Mouse (Mus musculus) C2C12 (cell line): ENCODE results near the gene Sgsh. TPM values are rescaled to one million over a fixed set of nuclear protein-coding genes. Genes with fewer than 3 reads are reported as not detected.
A peak's percentile ranks its signal among the peaks of the same experiment; 100 is the strongest.

ENCODE experiments used
- H3K27me3 ChIP-seq: one replicate; pipeline ENCODE4 v1.6.1; 2011; ENCODE audit not compliant: control insufficient read depth, insufficient read depth, insufficient read length
- H3K36me3 ChIP-seq: one replicate; pipeline ENCODE4 v1.6.1; 2011; ENCODE audit not compliant: control insufficient read depth, insufficient read depth
- H3K4me3 ChIP-seq: one replicate; pipeline ENCODE4 v1.5.1; 2011; ENCODE audit warnings: mild to moderate bottlenecking, control low read depth; ENCODE audit not compliant: poor library complexity, insufficient read depth, severe bottlenecking
- H3K79me2 ChIP-seq: one replicate; pipeline ENCODE4 v1.6.1; 2011; ENCODE audit not compliant: control insufficient read depth, insufficient read depth
- H3K79me3 ChIP-seq: one replicate; pipeline ENCODE4 v1.6.1; 2011; ENCODE audit warnings: low read depth, control low read depth
- H3ac ChIP-seq: one replicate; pipeline ENCODE3; 2011; ENCODE audit warnings: low read depth; ENCODE audit not compliant: control insufficient read depth, insufficient read length
- CEBPB ChIP-seq: IDR thresholded peaks from one replicate; pipeline ENCODE4 v1.6.1; 2011; ENCODE audit warnings: low read depth, mild to moderate bottlenecking, control low read depth, moderate library complexity
- CTCF ChIP-seq: IDR thresholded peaks from one replicate; pipeline ENCODE4 v1.5.1; 2011; ENCODE audit not compliant: control insufficient read depth, insufficient read depth, insufficient read length
- FOSL1 ChIP-seq: IDR thresholded peaks from one replicate; pipeline ENCODE4 v1.8.0; 2011; ENCODE audit warnings: mild to moderate bottlenecking, low read length; ENCODE audit not compliant: poor library complexity, insufficient read depth, severe bottlenecking
- MAX ChIP-seq: IDR thresholded peaks from one replicate; pipeline ENCODE4 v1.6.1; 2011; ENCODE audit warnings: mild to moderate bottlenecking, control low read depth
- MYOD1 ChIP-seq: IDR thresholded peaks from one replicate; pipeline ENCODE4 v1.6.1; 2011; ENCODE audit warnings: low read depth; ENCODE audit not compliant: control insufficient read depth, insufficient read length
- MYOG ChIP-seq: IDR thresholded peaks from one replicate; pipeline ENCODE4 v1.6.1; 2011; ENCODE audit not compliant: control insufficient read depth, insufficient read length; ENCODE audit errors: extremely low read depth
- USF1 ChIP-seq: IDR thresholded peaks from one replicate; pipeline ENCODE4 v1.6.1; 2011; ENCODE audit warnings: low read depth, mild to moderate bottlenecking, control low read depth, moderate library complexity
- polyA plus RNA-seq: library from polyadenylated mRNA; unstranded; fragments of >200 nt; fragmentation: generic; extraction: Trizol; gene quantifications from one replicate; pipeline ENCODE4 v1.2.1, GENCODE M21; 2012; ENCODE audit warnings: missing spikeins

The Sgsh gene
- polyA plus RNA-seq, 1 experiment: 2.3 TPM

GRCm38 (mm10) chr11:119378551-119378950 is 23.2 kb upstream of the Sgsh start:
- no peaks in the 10 kb centered on the region for H3K79me3 ChIP-seq
- no peak for TF ChIP-seq MYOG
- TF ChIP-seq MAX: no peak
- no peak for TF ChIP-seq CTCF
- no peak for TF ChIP-seq CEBPB
- no peak for TF ChIP-seq FOSL1
- no peak for TF ChIP-seq MYOD1
- no peak for TF ChIP-seq USF1
- H3K79me2 ChIP-seq: no peaks in the 10 kb centered on the region
- no peaks in the 10 kb centered on the region for H3K27me3 ChIP-seq
- no peaks in the 10 kb centered on the region for H3K36me3 ChIP-seq
- H3K4me3 ChIP-seq: no peak overlapping the region
- no peak overlapping the region for H3ac ChIP-seq

- Histone ChIP-seq H3ac (no peak overlapping the region), H3K79me3 (no peaks in the 10 kb centered on the region), H3K79me2 (no peaks in the 10 kb centered on the region), H3K27me3 (no peaks in the 10 kb centered on the region), H3K36me3 (no peaks in the 10 kb centered on the region), H3K4me3 (no peak overlapping the region)
- TF ChIP-seq USF1 (no peak), MYOD1 (no peak), CEBPB (no peak), FOSL1 (no peak), MAX (no peak)
These were observed 22.0 kb upstream of the Sgsh start for GRCm38 (mm10) chr11:119377326-119377725.

GRCm38 (mm10) chr11:119375425-119375824 is 20.1 kb upstream of the Sgsh start:
- H3K27me3 ChIP-seq: no peaks in the 10 kb centered on the region
- no peaks in the 10 kb centered on the region for H3K36me3 ChIP-seq
- TF ChIP-seq CTCF (no peak), MAX (no peak), FOSL1 (no peak), MYOD1 (no peak), MYOG (no peak), CEBPB (no peak), USF1 (no peak)
- H3ac ChIP-seq: no peak overlapping the region
- no peak overlapping the region for H3K4me3 ChIP-seq
- no peaks in the 10 kb centered on the region for H3K79me2 ChIP-seq
- no peaks in the 10 kb centered on the region for H3K79me3 ChIP-seq

- TF ChIP-seq FOSL1: no peak
- peak; percentile 89 for TF ChIP-seq CTCF
- no peaks in the 10 kb centered on the region for H3K36me3 ChIP-seq
- H3K4me3 ChIP-seq: no peak overlapping the region
These were observed 8.3 kb upstream of the Sgsh start for GRCm38 (mm10) chr11:119363534-119364145.

GRCm38 (mm10) chr11:119362769-119363533 is 7.6 kb upstream of the Sgsh start:
- no peak overlapping the region for H3ac ChIP-seq
- H3K79me3 ChIP-seq: no peaks in the 10 kb centered on the region
- H3K27me3 ChIP-seq: no peaks in the 10 kb centered on the region
- TF ChIP-seq FOSL1 (no peak), MYOD1 (no peak), USF1 (no peak), CEBPB (no peak), MAX (no peak), CTCF (no peak)
- H3K4me3 ChIP-seq: no peak overlapping the region
- no peaks in the 10 kb centered on the region for H3K36me3 ChIP-seq
- H3K79me2 ChIP-seq: no peaks in the 10 kb centered on the region

More at GRCm38 (mm10) chr11:119363534-119364145, 8.3 kb upstream of the Sgsh start:
- Histone ChIP-seq H3K27me3 (no peaks in the 10 kb centered on the region), H3K79me2 (no peaks in the 10 kb centered on the region), H3ac (no peak overlapping the region), H3K79me3 (no peaks in the 10 kb centered on the region)

- H3ac ChIP-seq: no peak overlapping the region
- H3K27me3 ChIP-seq: no peaks in the 10 kb centered on the region
- H3K79me3 ChIP-seq: no peaks in the 10 kb centered on the region
- H3K79me2 ChIP-seq: no peaks in the 10 kb centered on the region
- H3K36me3 ChIP-seq: no peaks in the 10 kb centered on the region
- no peak overlapping the region for H3K4me3 ChIP-seq
- TF ChIP-seq MYOG (no peak), USF1 (no peak), MYOD1 (no peak), FOSL1 (no peak), CEBPB (no peak), MAX (no peak), CTCF (no peak)
These were observed 3.8 kb upstream of the Sgsh start for GRCm38 (mm10) chr11:119359089-119359488.
